Mouse (Mus musculus) stomach, postnatal 0 days (tissue): ENCODE results near the gene Ropn1.

ENCODE experiments used
- CTCF ChIP-seq: IDR thresholded peaks from 2 replicates; pipeline ENCODE4 v1.5.1; 2016; ENCODE audit warnings: antibody characterized with exemption, low read depth, mild to moderate bottlenecking, moderate library complexity
- EP300 ChIP-seq: optimal IDR thresholded peaks from 2 replicates; pipeline ENCODE3; 2016; ENCODE audit warnings: antibody characterized with exemption

GRCm38 (mm10) chr16:34643511-34644259 is 6.0 kb upstream of the Ropn1 start:
- TF ChIP-seq CTCF (no peak), EP300 (no peak)
